Mouse (Mus musculus) liver, embryonic 12.5 days (tissue): ENCODE data around the gene Gkn1. TPM values are rescaled to one million over a fixed set of nuclear protein-coding genes. Genes with fewer than 3 reads are reported as not detected.

Source experiments
- ATAC-seq: fragments of 200-750 bp; cut with Nextera tagmentation; 2 replicates; pipeline ENCODE4 v1.8.0; 2017; ENCODE audit warnings: moderate number of reproducible peaks, mild to moderate bottlenecking, moderate library complexity
- H3K27ac ChIP-seq: fragments of 300-500 bp; sonication (generic); 2 replicates; pipeline ENCODE4 v1.5.1; 2016; ENCODE audit warnings: mild to moderate bottlenecking
- H3K27me3 ChIP-seq: fragments of 300-500 bp; sonication (generic); replicated peaks from 2 replicates; pipeline ENCODE4 v1.6.1; 2016; ENCODE audit warnings: mild to moderate bottlenecking, moderate library complexity
- H3K36me3 ChIP-seq: fragments of 300-500 bp; sonication (generic); 2 replicates; pipeline ENCODE4 v1.6.1; 2016; ENCODE audit warnings: mild to moderate bottlenecking, moderate library complexity
- H3K4me1 ChIP-seq: fragments of 300-500 bp; sonication (generic); 2 replicates; pipeline ENCODE4 v1.6.1; 2016
- H3K4me2 ChIP-seq: fragments of 300-500 bp; sonication (generic); 2 replicates; pipeline ENCODE4 v1.6.1; 2016; ENCODE audit warnings: mild to moderate bottlenecking, moderate library complexity
- H3K4me3 ChIP-seq: fragments of 300-500 bp; sonication (generic); 2 replicates; pipeline ENCODE4 v1.5.1; 2016; ENCODE audit warnings: mild to moderate bottlenecking, moderate library complexity
- H3K9ac ChIP-seq: fragments of 300-500 bp; sonication (generic); 2 replicates; pipeline ENCODE4 v1.6.1; 2016; ENCODE audit warnings: mild to moderate bottlenecking, moderate library complexity
- H3K9me3 ChIP-seq: fragments of 300-500 bp; sonication (generic); replicated peaks from 2 replicates; pipeline ENCODE4 v1.6.1; 2016; ENCODE audit warnings: mild to moderate bottlenecking, moderate library complexity
- WGBS: fragments of 180-500 bp; shearing (Covaris S2); methylation state at CpG from one replicate; pipeline ENCODE4 v1.1.7; 2016; ENCODE audit not compliant: insufficient replicate concordance; 5-methylcytosine and 5-hydroxymethylcytosine counted together
- polyA plus RNA-seq: library from polyadenylated mRNA; unstranded; fragments of >200 nt; fragmentation: Nextera tagmentation; extraction: Ambion mirVana; gene quantifications from 2 replicates; pipeline ENCODE4 v1.2.1, GENCODE M21; 2016

The Gkn1 gene
- polyA plus RNA-seq, 1 experiment from 2014 or later: not detected

DNA sequence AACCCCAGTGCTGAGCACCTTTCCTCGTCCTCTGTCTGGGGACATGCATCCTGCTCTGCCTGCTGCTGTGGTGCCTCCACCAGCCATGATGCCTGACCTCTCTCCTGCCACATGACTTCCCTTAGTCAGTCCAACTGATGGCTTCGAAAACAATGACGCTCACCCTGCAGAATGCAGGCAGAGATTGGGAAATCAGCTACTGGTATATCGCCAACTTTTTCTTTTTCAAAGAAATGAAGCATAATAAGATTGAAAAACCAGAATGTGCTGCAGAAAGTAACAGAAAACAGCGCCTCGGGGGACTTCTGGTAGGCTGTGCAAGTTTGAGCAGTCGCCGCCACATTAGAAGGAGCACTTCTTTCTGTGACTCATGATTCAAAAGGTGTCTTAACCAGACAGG lies 33.8 kb downstream of the Gkn1 start:
- no peak for ATAC-seq
- Histone ChIP-seq H3K36me3 (no peaks in the 10 kb centered on the region), H3K4me2 (no peak overlapping the region), H3K9ac (no peak overlapping the region), H3K4me3 (no peak overlapping the region), H3K4me1 (no peaks in the 10 kb centered on the region), H3K9me3 (no peaks in the 10 kb centered on the region), H3K27ac (no peak overlapping the region), H3K27me3 (no peaks in the 10 kb centered on the region)
- 71% methylated on average over 8 of the region's 8 CpGs for WGBS

DNA sequence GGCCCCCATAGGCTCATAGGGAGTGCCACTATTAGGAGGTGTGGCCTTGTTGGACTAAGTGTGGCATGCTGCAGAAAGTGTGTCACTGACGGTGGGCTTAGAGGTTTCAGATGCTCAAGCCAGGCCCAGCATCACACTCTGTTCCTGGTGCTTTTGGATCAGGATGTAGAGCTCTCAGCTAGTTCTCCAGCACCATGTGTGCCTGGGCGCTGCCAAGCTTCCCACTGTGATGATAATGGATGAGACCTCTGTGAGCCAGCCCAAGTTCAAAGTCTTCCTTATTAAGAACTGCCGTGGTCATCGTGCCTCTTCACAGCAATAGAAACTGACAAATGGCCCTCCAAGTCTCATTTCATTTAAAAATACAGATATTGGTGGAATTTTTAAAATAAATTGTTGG lies 38.0 kb downstream of the Gkn1 start:
- no peak for ATAC-seq
- H3K27me3 ChIP-seq: no peaks in the 10 kb centered on the region
- H3K4me3 ChIP-seq: no peak overlapping the region
- H3K27ac ChIP-seq: no peak overlapping the region
- no peaks in the 10 kb centered on the region for H3K9me3 ChIP-seq
- no peak overlapping the region for H3K4me2 ChIP-seq
- WGBS: 65% methylated on average over 4 of the region's 4 CpGs
- no peaks in the 10 kb centered on the region for H3K4me1 ChIP-seq
- H3K9ac ChIP-seq: no peak overlapping the region
- H3K36me3 ChIP-seq: no peaks in the 10 kb centered on the region

DNA sequence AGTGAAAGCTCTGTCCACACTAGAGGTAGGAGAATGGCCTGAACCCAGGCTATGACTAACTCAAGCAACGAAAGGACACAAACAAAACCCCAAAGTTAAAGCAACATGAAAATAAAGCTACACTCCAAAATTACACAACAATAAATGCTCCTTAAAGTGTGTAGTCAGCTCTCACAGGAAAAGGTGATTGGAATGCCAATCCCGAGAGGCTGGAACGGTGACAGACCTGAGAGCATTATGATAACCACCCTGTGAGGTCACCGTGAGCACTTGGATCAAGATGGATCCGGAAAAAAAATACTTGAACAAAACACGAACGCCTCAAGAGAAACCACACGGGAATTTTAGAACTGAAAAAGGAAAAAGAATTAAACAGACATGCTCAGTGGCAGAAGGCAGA lies 46.3 kb downstream of the Gkn1 start:
- Histone ChIP-seq H3K27ac (no peak overlapping the region), H3K9ac (no peak overlapping the region), H3K36me3 (no peaks in the 10 kb centered on the region), H3K9me3 (no peaks in the 10 kb centered on the region), H3K27me3 (no peaks in the 10 kb centered on the region), H3K4me1 (no peaks in the 10 kb centered on the region), H3K4me3 (no peak overlapping the region), H3K4me2 (no peak overlapping the region)
- ATAC-seq: no peak
- 68% methylated on average over 8 of the region's 8 CpGs for WGBS

DNA sequence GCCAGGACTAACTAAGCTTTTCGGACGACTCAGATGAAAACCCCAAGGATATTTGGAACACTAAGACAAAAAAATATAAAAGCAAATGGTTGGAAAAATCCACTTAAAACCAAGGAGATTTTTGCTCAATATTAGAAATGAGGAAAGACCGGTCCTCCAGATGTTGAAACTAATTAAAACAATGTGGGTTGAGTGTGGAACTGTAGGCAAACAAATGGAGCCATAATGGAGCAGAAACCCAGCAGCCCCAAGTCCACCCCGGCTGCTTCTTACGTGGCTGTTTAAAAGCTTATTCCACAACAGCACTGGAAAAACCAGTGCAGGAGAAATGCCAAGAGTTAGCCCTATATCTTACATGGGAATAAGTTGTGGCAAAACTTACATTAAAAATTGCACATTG lies 48.0 kb downstream of the Gkn1 start:
- Histone ChIP-seq H3K4me2 (no peak overlapping the region), H3K4me3 (no peak overlapping the region), H3K27ac (no peak overlapping the region), H3K27me3 (no peaks in the 10 kb centered on the region), H3K9ac (no peak overlapping the region), H3K4me1 (peaks cover 10% of the 10 kb centered on the region), H3K36me3 (no peaks in the 10 kb centered on the region), H3K9me3 (no peaks in the 10 kb centered on the region)
- 72% methylated on average over 5 of the region's 5 CpGs for WGBS
- ATAC-seq: no peak

DNA sequence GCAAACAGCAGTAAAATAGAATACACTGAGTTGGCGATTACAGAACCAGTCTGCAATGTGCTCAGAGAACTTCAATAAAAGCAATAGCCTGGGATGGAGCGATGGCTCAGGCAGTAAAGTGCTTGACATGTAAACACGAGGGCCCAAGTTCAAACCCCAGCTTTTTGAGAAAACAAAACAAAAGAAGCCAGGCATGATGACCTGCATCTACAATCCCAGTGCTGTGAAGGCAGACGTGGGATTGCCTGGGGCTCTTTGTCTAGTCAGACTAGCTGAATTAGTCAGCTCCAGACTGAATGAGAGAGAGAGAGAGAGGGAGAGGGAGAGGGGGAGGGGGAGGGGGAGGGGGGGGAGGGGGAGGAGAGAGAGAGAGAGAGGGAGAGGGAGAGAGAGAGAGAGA lies 48.8 kb downstream of the Gkn1 start:
- H3K36me3 ChIP-seq: no peaks in the 10 kb centered on the region
- no peak overlapping the region for H3K4me2 ChIP-seq
- H3K4me1 ChIP-seq: peaks cover 10% of the 10 kb centered on the region
- no peak overlapping the region for H3K27ac ChIP-seq
- ATAC-seq: no peak
- no peaks in the 10 kb centered on the region for H3K27me3 ChIP-seq
- no peak overlapping the region for H3K9ac ChIP-seq
- no peaks in the 10 kb centered on the region for H3K9me3 ChIP-seq
- no peak overlapping the region for H3K4me3 ChIP-seq
- WGBS: 73% methylated on average over 4 of the region's 4 CpGs

Other genes starting within 250 kb of the Gkn1 start
- gene D6Ertd527e, start 246.2 kb downstream of the Gkn1 start, polyA plus RNA-seq: 0.08 and 0.13 TPM in 2 replicates
- gene Antxr1, start 15.1 kb downstream of the Gkn1 start, polyA plus RNA-seq: 0.64 and 0.93 TPM in 2 replicates
- gene Gkn2, start 22.4 kb upstream of the Gkn1 start, polyA plus RNA-seq: not detected in 2 replicates
- not detected in 2 replicates for gene Gkn3, start 38.0 kb upstream of the Gkn1 start, polyA plus RNA-seq
- 0.32 and 0.35 TPM in 2 replicates for gene Bmp10, start 78.1 kb upstream of the Gkn1 start, polyA plus RNA-seq
- gene Arhgap25, start 182.3 kb upstream of the Gkn1 start, polyA plus RNA-seq: 5.2 and 5.4 TPM in 2 replicates
- gene Prokr1, start 239.8 kb upstream of the Gkn1 start, polyA plus RNA-seq: 4.3 and 4.8 TPM in 2 replicates